Mouse (Mus musculus): ENCODE results near the gene Trim31. TPM values are rescaled to one million over a fixed set of nuclear protein-coding genes. Genes with fewer than 3 reads are reported as not detected.

Trim31 gene
- polyA plus RNA-seq, 1 experiment from 2014 or later = not detected

DNA sequence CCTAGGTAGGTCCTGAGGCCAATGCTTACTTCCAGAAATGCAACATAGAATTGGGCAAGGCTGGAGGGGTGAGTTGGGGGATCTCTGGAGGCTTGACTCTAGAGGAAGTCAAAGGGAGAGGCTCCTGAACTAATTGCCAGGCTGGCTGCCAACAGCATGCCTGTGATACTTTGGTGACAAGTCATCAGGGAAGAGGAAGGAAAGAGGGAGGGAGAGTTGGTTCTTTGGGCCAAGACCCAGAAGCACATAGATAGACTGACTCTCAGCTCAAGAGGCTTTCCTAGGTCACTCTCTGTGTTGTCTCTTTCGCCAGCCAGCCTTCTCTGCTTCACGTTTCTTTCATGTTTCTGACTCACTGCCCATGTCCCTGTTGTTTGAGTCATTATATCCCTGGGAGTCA lies 33.9 kb downstream of the Trim31 start:
- H3K4me3 ChIP-seq = no peak overlapping the region
- no peak for DNase-seq (ENCODE audit: low spot score)
- H3K9me3 ChIP-seq = no peaks in the 10 kb centered on the region
- no peaks in the 10 kb centered on the region for H3K36me3 ChIP-seq
- H3K27ac ChIP-seq = no peak overlapping the region
- H3K27me3 ChIP-seq (ENCODE audit: insufficient read depth, poor library complexity, severe bottlenecking) = no peaks in the 10 kb centered on the region
- 0 out of 2 replicates have a peak, but pooled peaks cover 2% of the 10 kb centered on the region for H3K4me1 ChIP-seq (replicated peaks)
- WGBS = 67% methylated on average over 2 of the region's 2 CpGs

DNA sequence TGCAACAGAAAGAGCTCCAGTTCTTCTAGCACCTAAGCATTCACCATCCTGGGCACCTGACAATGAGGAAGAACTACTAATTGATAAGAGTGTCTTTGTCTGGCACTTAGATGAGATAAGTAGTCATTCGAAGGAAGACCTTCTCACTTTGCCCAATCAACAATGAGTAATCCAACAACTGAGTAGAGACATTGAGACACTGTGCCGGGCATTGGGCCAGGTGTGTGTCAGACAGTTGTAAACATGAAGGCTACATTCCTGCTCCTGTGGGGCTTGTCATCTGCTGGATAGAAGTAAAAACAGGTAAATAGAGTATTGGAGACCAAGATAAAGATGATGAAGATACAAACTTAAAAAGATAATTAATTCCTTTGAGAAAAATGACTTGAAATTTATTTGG lies 40.1 kb downstream of the Trim31 start:
- WGBS = 86% methylated on average over 2 of the region's 2 CpGs
- peaks cover 36% of the 10 kb centered on the region for H3K27me3 ChIP-seq (ENCODE audit: insufficient read depth, poor library complexity, severe bottlenecking)
- no peaks in the 10 kb centered on the region for H3K9me3 ChIP-seq
- no peak overlapping the region for H3K4me3 ChIP-seq
- H3K36me3 ChIP-seq = no peaks in the 10 kb centered on the region
- H3K4me1 ChIP-seq (replicated peaks) = peaks cover 7% of the 10 kb centered on the region
- H3K27ac ChIP-seq = no peak overlapping the region
- DNase-seq (ENCODE audit: low spot score) = no peak

DNA sequence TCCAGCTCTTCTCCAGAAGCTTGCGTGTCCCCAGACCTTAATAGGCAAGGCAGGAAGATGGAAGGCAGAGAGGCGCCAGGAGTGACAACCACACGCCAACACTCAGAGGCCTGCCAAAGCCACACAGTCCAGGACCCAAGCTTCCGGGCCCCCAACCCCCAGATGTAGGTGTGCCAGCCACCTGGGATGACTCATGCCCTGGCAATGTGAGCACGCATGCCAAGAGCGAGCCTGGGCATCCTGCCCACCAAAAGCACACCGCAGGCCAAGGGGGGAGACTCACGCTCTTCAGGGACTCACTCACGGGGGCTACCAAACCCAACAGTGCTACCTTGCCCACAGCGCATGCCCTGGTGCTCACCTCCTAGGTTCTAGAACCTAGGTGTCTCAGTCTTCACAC lies 44.5 kb downstream of the Trim31 start:
- peaks cover 34% of the 10 kb centered on the region for H3K4me1 ChIP-seq (replicated peaks)
- no peak for DNase-seq (ENCODE audit: low spot score)
- H3K27ac ChIP-seq = no peak overlapping the region
- WGBS = 63% methylated on average over 10 of the region's 10 CpGs
- H3K4me3 ChIP-seq = peak overlapping the region; percentile 54
- H3K36me3 ChIP-seq = no peaks in the 10 kb centered on the region
- H3K9me3 ChIP-seq = no peaks in the 10 kb centered on the region
- H3K27me3 ChIP-seq (ENCODE audit: insufficient read depth, poor library complexity, severe bottlenecking) = peaks cover 72% of the 10 kb centered on the region

DNA sequence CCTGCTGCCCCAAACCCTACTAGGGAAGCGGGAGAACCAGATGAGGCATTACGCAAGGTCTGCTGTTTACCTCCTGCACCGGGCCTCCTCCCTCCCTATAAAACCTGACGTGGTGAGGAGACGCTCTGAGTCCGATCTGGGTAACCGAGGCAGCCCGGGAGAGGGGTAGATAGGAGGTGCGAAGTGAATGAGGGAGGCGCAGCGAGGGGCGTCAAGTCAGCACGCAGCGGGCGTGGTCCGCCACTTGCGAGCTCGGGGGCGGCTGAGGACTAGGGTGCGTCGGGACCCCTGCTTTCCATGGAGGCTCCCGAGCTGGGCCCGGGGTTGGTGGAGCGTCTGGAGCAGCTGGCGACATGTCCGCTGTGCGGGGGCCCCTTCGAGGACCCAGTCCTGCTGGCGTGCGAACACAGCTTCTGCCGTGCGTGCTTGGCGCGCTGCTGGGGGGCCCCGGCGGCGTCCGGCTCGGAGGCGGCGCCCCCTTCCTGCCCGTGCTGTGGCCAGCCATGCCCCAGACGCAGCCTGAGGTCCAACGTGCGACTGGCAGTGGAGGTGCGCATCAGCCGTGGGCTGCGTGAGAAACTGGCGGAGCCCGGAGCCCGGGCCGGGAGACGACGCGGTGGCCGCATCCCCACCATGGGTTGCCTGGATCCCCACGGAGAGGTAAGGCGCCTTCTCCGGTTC lies 45.0 kb downstream of the Trim31 start, which contains the start of gene Rnf39:
Gene Rnf39 (plus strand): TSS at position 128 of the 681 bp plus-strand sequence.
- 2% methylated on average over 59 of the region's 59 CpGs for WGBS
- H3K36me3 ChIP-seq = no peaks in the 10 kb centered on the region
- peak; percentile 33 for DNase-seq (ENCODE audit: low spot score)
- H3K4me3 ChIP-seq = peak within 1 kb of the TSS; percentile 54
- 0 out of 2 replicates have a peak within 1 kb of the TSS, but pooled peaks have one; percentile 23 for H3K27ac ChIP-seq
- H3K4me1 ChIP-seq (replicated peaks) = peaks cover 40% of the 10 kb centered on the region
- no peaks in the 10 kb centered on the region for H3K9me3 ChIP-seq
- peaks cover 68% of the 10 kb centered on the region for H3K27me3 ChIP-seq (ENCODE audit: insufficient read depth, poor library complexity, severe bottlenecking)

DNA sequence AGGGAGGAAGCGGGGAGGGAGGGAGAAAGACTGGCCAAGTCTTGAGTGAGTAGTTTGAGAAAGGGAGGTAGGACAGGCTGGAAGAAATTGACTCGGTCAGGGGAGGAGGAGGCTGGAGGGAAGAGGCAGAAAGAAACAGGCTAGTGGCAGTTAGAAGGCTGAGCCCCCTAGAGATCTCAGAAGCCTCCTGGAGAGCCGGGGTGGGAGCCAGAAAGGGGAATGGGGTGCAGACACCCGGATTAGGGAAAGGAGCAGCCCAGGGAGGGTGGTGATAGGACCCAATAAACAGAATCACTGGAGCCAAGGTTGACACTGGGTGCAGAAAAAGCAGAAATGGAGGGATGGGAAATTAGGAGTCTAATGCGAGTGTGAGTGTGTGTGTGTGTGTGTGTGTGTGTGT lies 45.8 kb downstream of the Trim31 start:
- H3K27ac ChIP-seq = no peak overlapping the region
- H3K4me1 ChIP-seq (replicated peaks) = peaks cover 41% of the 10 kb centered on the region
- H3K36me3 ChIP-seq = peaks cover 5% of the 10 kb centered on the region
- peak overlapping the region; percentile 54 for H3K4me3 ChIP-seq
- 22% methylated on average over 5 of the region's 5 CpGs for WGBS
- DNase-seq (ENCODE audit: low spot score) = no peak
- H3K27me3 ChIP-seq (ENCODE audit: insufficient read depth, poor library complexity, severe bottlenecking) = peaks cover 72% of the 10 kb centered on the region
- no peaks in the 10 kb centered on the region for H3K9me3 ChIP-seq

DNA sequence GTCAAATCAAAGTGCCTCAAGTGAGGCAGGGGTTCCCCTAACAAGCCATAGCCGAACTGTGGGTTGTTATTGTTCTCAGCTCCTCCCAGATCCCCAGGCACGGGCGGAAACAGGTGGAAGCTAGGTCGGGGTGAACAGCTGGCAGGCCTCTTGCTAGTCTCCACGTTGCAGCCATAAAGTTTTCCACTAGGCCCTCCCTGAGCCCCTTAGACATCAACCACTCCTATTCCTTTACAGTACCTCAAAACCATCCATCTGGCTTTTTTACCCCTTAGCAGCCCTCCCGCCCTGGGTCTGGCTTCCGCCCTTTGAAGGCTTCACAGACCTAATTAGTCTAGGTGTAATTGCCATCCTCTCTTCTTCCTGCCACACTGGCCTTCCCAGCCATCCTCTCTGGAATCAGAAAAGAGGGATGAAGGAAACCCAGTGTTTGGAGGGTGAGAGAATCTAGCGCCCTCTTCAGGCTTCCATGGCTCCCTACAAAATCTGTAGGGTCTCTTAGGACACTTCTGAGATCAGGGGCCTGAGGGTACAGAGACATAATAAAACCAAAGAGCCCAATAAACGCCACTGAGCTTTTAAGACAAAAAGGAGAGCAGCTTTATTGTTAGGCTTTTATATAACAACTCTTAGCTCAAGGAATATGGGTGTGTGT lies 46.3 kb downstream of the Trim31 start:
- Histone ChIP-seq H3K27me3 (ENCODE audit: insufficient read depth, poor library complexity, severe bottlenecking) (peaks cover 69% of the 10 kb centered on the region), H3K9me3 (no peaks in the 10 kb centered on the region), H3K4me3 (no peak overlapping the region), H3K4me1 (replicated peaks) (peaks cover 41% of the 10 kb centered on the region), H3K36me3 (peaks cover 11% of the 10 kb centered on the region), H3K27ac (no peak overlapping the region)
- DNase-seq (ENCODE audit: low spot score) = peak; percentile 30
- WGBS = 20% methylated on average over 9 of the region's 9 CpGs

DNA sequence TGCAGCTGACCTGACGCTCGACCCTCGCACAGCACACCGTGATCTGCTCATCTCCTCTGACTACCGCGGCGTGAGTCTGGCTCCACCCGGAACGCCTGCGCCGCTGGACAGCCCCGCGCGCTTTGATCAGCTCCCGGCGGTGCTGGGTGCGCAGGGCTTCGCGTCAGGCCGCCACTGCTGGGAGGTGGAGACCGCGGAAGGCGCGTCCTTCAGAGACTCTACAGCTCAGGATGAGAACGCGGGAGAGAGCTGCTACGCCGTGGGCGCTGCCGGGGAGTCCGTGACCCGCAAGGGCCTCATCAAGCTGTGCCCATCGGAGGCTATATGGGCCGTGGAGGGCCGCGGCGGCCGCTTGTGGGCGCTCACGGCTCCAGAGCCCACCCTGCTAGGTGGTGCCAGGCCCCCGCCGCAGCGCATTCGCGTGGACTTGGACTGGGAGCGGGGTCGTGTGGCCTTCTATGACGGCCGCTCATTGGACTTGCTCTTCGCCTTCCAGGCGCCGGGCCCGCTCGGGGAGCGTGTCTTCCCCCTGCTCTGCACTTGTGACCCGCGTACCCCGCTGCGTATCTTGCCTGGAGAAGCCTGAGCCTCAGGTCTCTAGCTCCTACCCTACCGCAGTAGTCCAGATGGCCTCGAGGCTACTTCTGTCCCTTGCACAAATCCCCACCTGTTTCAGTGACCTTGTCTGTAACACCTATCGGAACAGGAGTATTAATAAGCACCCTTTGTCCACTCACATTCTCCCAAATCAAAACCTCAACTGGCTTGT lies 49.3 kb downstream of the Trim31 start:
- peaks cover 49% of the 10 kb centered on the region for H3K27me3 ChIP-seq (ENCODE audit: insufficient read depth, poor library complexity, severe bottlenecking)
- no peaks in the 10 kb centered on the region for H3K9me3 ChIP-seq
- peaks cover 57% of the 10 kb centered on the region for H3K4me1 ChIP-seq (replicated peaks)
- WGBS = under 1% methylated on average over 62 of the region's 62 CpGs
- H3K27ac ChIP-seq = peak overlapping the region; percentile 89
- peak overlapping the region; percentile 67 for H3K4me3 ChIP-seq
- DNase-seq (ENCODE audit: low spot score) = peak; percentile 75
- peaks cover 18% of the 10 kb centered on the region for H3K36me3 ChIP-seq

DNA sequence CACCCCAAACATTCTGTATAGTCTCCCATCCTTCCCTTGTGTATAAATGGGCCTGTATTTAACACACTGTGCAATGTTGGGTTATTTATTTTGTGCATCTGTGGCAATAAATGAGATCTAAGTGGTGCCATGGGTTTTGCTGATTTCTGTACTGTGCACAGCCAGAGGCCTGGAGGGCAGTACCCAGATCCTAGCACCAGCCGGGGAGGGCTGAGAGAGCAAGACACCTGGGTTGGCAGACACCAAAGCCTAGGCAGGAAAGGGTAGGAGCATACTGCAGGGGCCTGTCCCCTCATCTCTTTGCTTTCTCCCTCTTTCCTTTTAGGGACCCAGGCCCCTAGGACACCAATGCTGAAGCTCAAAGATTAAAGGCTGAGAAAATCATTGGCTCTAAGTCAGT lies 50.4 kb downstream of the Trim31 start:
- H3K9me3 ChIP-seq = no peaks in the 10 kb centered on the region
- DNase-seq (ENCODE audit: low spot score) = no peak
- H3K4me3 ChIP-seq = no peak overlapping the region
- no peak overlapping the region for H3K27ac ChIP-seq
- H3K36me3 ChIP-seq = peaks cover 20% of the 10 kb centered on the region
- H3K27me3 ChIP-seq (ENCODE audit: insufficient read depth, poor library complexity, severe bottlenecking) = peaks cover 39% of the 10 kb centered on the region
- H3K4me1 ChIP-seq (replicated peaks) = peaks cover 47% of the 10 kb centered on the region
- WGBS = 76% methylated on average over 1 of the region's 1 CpGs

DNA sequence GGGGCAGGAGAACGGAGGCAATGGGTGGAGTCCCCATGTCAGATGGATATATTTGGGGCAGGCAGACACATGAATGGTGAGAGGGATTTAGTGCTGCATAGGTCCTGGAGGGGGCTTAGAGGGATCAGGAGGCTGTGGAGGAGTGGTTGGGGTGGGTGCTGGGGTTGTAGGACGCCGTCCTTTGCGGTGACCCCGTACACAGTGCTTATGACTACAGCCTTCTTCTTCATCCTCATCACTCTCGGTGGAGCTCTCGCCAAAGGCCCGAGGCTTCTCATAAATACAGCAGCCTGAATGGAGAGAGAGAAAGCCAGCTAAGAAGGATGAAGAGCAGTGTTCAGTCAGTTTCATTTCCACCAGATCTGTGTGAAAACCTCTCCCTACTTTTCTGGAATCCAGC lies 51.3 kb downstream of the Trim31 start:
- H3K9me3 ChIP-seq = no peaks in the 10 kb centered on the region
- H3K4me3 ChIP-seq = no peak overlapping the region
- H3K27ac ChIP-seq = no peak overlapping the region
- peaks cover 29% of the 10 kb centered on the region for H3K36me3 ChIP-seq
- peaks cover 29% of the 10 kb centered on the region for H3K27me3 ChIP-seq (ENCODE audit: insufficient read depth, poor library complexity, severe bottlenecking)
- WGBS = 91% methylated on average over 8 of the region's 8 CpGs
- DNase-seq (ENCODE audit: low spot score) = no peak
- H3K4me1 ChIP-seq (replicated peaks) = peaks cover 39% of the 10 kb centered on the region

DNA sequence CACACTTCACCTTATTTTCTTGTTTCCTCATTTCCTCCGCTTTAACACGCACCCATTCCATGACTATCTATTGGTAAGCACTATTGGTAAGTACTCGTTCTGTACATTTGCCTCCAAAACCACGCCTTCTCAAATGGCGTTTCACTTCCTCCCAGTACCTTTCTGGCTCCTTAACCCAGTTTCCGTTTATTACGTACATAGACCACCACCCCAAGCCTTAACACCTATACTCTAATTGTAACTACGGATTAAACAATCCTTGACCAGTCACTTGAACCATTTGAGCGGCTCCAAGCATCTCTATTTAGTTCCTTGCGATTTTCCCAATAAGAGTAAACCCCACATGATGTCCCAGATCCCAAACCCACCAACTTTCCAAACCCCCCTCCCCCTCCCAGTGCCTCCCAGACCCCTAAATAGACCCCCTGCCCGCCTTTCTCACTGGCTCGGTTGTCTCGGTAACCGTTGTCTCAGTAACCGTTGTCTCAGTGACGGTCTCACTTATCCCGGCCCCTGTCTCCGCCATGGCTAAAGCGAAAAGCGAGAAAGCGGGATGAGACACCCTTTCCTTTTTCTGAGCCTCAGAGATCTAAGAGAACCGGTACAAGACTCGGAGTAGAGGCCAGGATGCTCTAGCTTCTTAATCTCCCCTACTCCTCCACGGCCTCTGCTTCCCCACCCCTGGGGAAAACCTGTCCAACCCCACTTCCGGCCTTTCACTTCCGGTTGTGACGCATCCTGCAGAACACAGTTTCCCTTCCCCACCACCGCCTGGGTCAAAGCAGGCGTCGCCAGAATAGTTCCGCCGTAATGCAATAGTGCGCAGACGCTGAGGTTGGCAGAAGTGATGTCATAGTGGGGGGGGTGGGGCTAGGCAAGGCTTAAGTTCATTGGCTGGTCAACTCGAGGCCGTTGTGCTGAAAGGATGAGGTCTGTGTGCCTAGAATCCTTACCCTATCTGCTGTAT lies 53.3 kb downstream of the Trim31 start, which contains the start of gene Ppp1r11:
Gene Ppp1r11 (minus strand): TSS at position 761 of the 967 bp plus-strand sequence.
- 3% methylated on average over 36 of the region's 36 CpGs for WGBS
- H3K36me3 ChIP-seq = peaks cover 38% of the 10 kb centered on the region
- peak within 1 kb of the TSS; percentile 68 for H3K4me3 ChIP-seq
- DNase-seq (ENCODE audit: low spot score) = peak; percentile 97
- H3K9me3 ChIP-seq = no peaks in the 10 kb centered on the region
- H3K27me3 ChIP-seq (ENCODE audit: insufficient read depth, poor library complexity, severe bottlenecking) = peaks cover 9% of the 10 kb centered on the region
- peaks cover 33% of the 10 kb centered on the region for H3K4me1 ChIP-seq (replicated peaks)
- H3K27ac ChIP-seq = peak within 1 kb of the TSS; percentile 90

DNA sequence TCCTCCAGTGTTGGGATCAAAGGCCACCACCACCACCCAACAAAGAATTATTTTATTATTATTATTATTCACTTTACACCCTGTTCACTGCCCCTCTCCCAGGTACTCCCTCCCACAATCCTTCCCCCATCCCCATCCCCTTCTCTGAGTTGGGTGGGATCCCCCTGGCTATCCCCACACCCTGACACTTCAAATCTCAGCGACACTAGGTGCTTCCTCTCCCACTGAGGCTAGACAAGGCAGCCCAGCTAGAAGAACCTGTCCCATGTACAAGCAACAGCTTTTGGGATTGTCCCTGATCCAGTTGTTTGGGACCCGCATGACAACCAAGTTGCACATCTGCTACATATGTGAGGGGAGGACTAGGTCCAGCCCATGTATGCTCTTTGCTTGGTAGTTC lies 54.7 kb downstream of the Trim31 start:
- DNase-seq (ENCODE audit: low spot score) = no peak
- no peak overlapping the region for H3K27ac ChIP-seq
- peaks cover 23% of the 10 kb centered on the region for H3K4me1 ChIP-seq (replicated peaks)
- H3K9me3 ChIP-seq = no peaks in the 10 kb centered on the region
- peaks cover 43% of the 10 kb centered on the region for H3K36me3 ChIP-seq
- H3K27me3 ChIP-seq (ENCODE audit: insufficient read depth, poor library complexity, severe bottlenecking) = peaks cover 5% of the 10 kb centered on the region; the same call in 1 of the 2 replicates
- WGBS = 90% methylated on average over 2 of the region's 2 CpGs
- H3K4me3 ChIP-seq = no peak overlapping the region

DNA sequence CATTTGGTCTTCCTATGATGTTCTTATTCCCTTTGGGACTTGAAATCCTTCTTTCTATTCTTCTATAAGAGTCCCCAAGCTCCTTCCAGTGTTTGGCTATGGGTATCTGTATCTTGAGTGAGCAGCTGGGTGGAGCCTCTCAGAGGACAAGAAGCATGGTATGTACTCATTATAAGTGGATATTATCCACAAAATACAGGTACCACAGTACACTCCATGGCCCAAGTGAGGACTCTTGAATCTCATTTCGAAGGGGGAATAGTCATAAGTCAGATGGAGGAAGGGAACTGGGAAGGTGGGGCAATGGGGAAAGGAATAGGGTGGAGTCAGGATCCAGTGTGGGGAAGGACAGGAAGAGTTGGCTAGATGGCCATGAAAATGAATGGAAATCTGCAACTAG lies 55.1 kb downstream of the Trim31 start:
- Histone ChIP-seq H3K9me3 (no peaks in the 10 kb centered on the region), H3K4me3 (no peak overlapping the region), H3K27ac (no peak overlapping the region), H3K4me1 (replicated peaks) (peaks cover 23% of the 10 kb centered on the region), H3K36me3 (peaks cover 43% of the 10 kb centered on the region), H3K27me3 (ENCODE audit: insufficient read depth, poor library complexity, severe bottlenecking) (peaks cover 4% of the 10 kb centered on the region; the same call in 1 of the 2 replicates)
- no peak for DNase-seq (ENCODE audit: low spot score)
- WGBS = 85% methylated on average over 1 of the region's 1 CpGs
